Mouse (Mus musculus) liver, postnatal 0 days (tissue): ENCODE measurements around the gene Anxa6.

Experiments
- CTCF ChIP-seq: sonication (generic); IDR thresholded peaks from 2 replicates; pipeline ENCODE4 v1.5.1; 2016; ENCODE audit warnings: antibody characterized with exemption, low read depth
- EP300 ChIP-seq: IDR thresholded peaks from 2 replicates; pipeline ENCODE4 v1.6.1; 2016; ENCODE audit warnings: antibody characterized with exemption, low read depth, mild to moderate bottlenecking

DNA sequence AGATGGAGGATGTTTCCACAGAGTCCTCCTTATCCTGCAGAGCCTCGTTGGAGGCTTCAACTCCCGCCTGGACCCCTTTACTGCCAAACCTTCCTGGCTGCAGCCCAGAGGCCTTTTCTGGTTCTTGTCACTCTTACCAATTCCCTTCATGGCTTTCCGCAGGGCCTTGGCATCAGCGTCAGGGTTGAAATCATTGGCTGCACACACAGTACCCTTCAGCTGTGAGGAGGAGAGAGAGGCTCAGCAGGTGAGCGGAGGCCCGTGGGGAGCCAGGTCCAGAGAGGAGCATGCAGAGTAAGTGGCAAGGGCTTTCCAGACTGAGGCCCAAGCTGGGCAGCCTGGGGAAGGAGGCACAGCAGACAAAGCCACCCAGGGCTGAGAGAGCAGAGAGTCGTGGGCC is 37.1 kb downstream of the Anxa6 start:
- no peak for TF ChIP-seq CTCF
- no peak for TF ChIP-seq EP300
